Mouse (Mus musculus): ENCODE data around the gene Lck. TPM values are rescaled to one million over a fixed set of nuclear protein-coding genes. Genes with fewer than 3 reads are reported as not detected.
"Not testable (repeated sequence)": the region's sequence is repeated elsewhere in the genome, so short reads cannot be mapped to it uniquely, and the experiment has no call there.

Gene Lck
- polyA plus RNA-seq, 1 experiment from 2014 or later = 9.5 TPM

- H3K4me3 ChIP-seq = no peak overlapping the region
- no peaks in the 10 kb centered on the region for H3K9me3 ChIP-seq
- no peak overlapping the region for H3K27ac ChIP-seq
- no peaks in the 10 kb centered on the region for H3K4me1 ChIP-seq
- H3K4me2 ChIP-seq = no peak overlapping the region
- H3K36me3 ChIP-seq = no peaks in the 10 kb centered on the region
- WGBS = 85% methylated on average over 6 of the region's 6 CpGs
- ATAC-seq (ENCODE audit: insufficient number of reproducible peaks, insufficient read depth, low FRiP score, low TSS enrichment, low read depth) = no peak
- no peaks in the 10 kb centered on the region for H3K27me3 ChIP-seq
- H3K9ac ChIP-seq = no peak overlapping the region
Observed at GRCm38 (mm10) chr4:129565139-129565538, 8.3 kb downstream of the Lck start.

DNA sequence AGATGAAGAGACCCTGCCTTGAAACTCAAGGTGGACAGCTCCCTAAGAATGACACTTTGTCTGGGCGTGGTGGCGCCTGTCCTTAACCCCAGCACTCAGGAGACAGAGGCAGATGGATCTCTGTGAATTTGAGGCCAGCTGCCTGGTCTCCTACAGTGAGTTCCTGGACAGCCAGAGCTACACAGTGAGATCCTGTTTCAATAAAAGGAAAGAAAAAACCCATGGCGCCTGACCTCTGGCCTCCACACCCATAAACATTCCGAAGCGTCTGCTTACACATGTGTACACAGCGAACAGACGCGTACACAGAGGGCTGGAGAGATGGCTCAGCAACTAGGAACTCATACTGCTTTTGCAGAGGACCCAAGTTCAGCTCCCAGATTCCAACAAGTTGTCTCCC is 9.7 kb downstream of the Lck start:
- no peaks in the 10 kb centered on the region for H3K9me3 ChIP-seq
- WGBS = 36% methylated on average over 8 of the region's 8 CpGs
- H3K36me3 ChIP-seq = no peaks in the 10 kb centered on the region
- no peak overlapping the region for H3K4me3 ChIP-seq
- H3K9ac ChIP-seq = no peak overlapping the region
- H3K4me1 ChIP-seq = no peaks in the 10 kb centered on the region
- H3K4me2 ChIP-seq = no peak overlapping the region
- H3K27ac ChIP-seq = no peak overlapping the region
- no peaks in the 10 kb centered on the region for H3K27me3 ChIP-seq
- ATAC-seq (ENCODE audit: insufficient number of reproducible peaks, insufficient read depth, low FRiP score, low TSS enrichment, low read depth) = no peak

- WGBS = 86% methylated on average over 5 of the region's 5 CpGs
Observed at GRCm38 (mm10) chr4:129561184-129561583, 12.3 kb downstream of the Lck start.

GRCm38 (mm10) chr4:129558321-129558955 is 15.0 kb downstream of the Lck start:
- WGBS = 77% methylated on average over 12 of the region's 12 CpGs
- Histone ChIP-seq H3K4me2 (no peak overlapping the region), H3K9me3 (no peaks in the 10 kb centered on the region), H3K36me3 (no peaks in the 10 kb centered on the region), H3K27ac (no peak overlapping the region), H3K9ac (no peak overlapping the region), H3K4me3 (no peak overlapping the region), H3K27me3 (no peaks in the 10 kb centered on the region), H3K4me1 (peaks cover 17% of the 10 kb centered on the region)
- ATAC-seq (ENCODE audit: insufficient number of reproducible peaks, insufficient read depth, low FRiP score, low TSS enrichment, low read depth) = no peak

More at GRCm38 (mm10) chr4:129561184-129561583, 12.3 kb downstream of the Lck start:
- ATAC-seq (ENCODE audit: insufficient number of reproducible peaks, insufficient read depth, low FRiP score, low TSS enrichment, low read depth) = no peak
- peaks cover 6% of the 10 kb centered on the region; the same call in 1 of the 2 replicates for H3K4me1 ChIP-seq
- no peak overlapping the region for H3K4me2 ChIP-seq
- no peak overlapping the region for H3K27ac ChIP-seq
- H3K9me3 ChIP-seq = no peaks in the 10 kb centered on the region
- no peaks in the 10 kb centered on the region for H3K36me3 ChIP-seq
- H3K9ac ChIP-seq = no peak overlapping the region
- no peaks in the 10 kb centered on the region for H3K27me3 ChIP-seq
- no peak overlapping the region for H3K4me3 ChIP-seq

DNA sequence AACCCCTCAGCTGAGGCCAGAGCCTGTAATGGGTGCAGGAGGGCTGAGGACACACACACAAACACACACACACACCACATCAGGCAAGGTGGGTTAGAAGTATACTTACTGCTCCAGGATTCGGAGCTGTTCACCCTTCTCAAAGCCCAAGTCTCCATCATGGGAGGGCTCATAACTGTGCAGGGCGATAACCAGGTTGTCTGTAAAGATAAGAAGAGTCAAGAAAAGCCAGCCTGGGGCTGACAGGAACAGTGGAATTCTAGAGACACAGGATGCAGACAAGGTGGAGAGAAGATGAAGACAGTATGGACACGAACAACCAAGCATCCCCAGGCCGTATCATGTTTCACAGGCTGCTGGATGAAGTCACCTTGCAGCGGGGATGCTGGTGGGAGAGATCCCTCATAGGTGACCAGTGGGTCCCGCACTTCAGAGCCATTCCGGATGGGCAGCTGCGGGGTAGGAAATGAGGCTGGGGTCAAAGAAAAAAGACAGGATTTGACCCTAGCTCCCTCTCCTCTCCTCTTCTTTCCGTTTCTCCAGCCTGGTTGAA is 16.1 kb downstream of the Lck start:
- Histone ChIP-seq H3K4me3 (peak overlapping the region; percentile 55), H3K27ac (peak overlapping the region; percentile 78; the same call in 1 of the 2 replicates), H3K9ac (peak overlapping the region; percentile 75; the same call in 1 of the 2 replicates), H3K4me2 (peak overlapping the region; percentile 86), H3K36me3 (no peaks in the 10 kb centered on the region), H3K4me1 (peaks cover 17% of the 10 kb centered on the region), H3K27me3 (no peaks in the 10 kb centered on the region), H3K9me3 (no peaks in the 10 kb centered on the region)
- no peak for ATAC-seq (ENCODE audit: insufficient number of reproducible peaks, insufficient read depth, low FRiP score, low TSS enrichment, low read depth)
- 66% methylated on average over 9 of the region's 9 CpGs for WGBS

DNA sequence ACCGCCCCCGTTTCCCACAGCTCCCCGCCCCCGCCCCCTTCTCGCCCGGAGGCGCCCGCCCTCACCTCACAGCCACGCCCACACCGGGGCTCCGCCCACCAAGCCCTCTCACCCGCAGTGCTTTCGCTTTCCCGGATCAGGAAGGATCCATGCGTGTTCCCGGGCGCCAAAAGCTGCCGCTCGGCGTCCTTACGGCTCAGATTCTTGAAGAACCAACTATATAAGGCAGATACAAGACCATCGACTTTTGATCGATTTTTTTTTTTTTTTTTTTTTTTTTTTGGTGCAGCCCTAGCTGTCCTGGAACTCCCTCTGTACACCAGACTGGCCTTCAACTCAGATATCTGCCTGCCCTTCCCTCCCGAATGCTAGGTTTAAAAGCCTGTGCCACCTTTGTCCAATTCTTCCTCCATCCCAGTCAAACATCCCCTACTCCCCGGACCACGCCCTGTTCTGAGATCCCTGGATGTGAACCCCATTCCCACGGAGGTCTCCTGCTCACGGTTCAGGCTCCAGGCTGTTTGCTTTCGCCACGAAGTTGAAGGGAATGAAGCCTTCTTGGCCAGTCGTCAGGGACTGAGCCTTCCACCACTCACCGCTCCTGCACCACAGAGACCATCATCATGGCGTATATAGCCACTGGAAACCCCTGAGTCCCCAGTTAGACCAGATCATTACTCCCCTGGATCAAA is 16.8 kb downstream of the Lck start:
- WGBS = 8% methylated on average over 32 of the region's 33 CpGs
- H3K27ac ChIP-seq = peak overlapping the region; percentile 78
- H3K27me3 ChIP-seq = no peaks in the 10 kb centered on the region

DNA sequence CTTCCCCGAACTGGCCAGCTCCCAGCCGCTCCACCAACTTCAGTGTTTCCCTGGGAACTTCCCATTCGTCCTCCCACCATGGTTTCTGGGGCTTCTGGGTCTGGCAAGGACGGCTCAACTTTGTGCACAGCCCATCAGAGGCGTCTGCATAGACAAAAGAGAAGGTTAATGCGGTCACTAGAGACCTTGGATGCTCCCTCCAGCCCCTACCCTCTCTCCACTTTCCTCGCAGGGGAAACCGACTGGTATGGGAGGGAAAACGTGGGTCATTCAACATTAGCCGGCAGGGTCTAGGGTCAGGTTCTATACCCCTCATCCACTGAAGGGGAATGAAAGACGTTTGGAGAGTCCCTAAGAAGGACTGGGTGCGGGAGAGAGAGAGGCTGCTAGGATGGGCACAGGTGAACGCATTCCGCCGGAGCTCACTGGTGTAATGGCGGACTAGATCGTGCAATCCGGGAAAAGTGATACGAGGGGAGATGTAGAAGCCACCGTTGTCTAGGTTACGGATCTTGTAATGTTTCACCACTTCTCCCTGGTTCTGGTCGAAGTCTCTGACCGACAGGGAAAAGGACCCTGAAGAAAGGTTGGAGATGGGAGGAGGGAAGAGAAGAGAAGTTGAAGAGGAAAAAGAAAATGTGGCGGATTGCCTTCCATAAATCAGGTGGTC is 17.4 kb downstream of the Lck start:
- H3K36me3 ChIP-seq = no peaks in the 10 kb centered on the region
- peak overlapping the region; percentile 75 for H3K9ac ChIP-seq
- peaks cover 17% of the 10 kb centered on the region for H3K4me1 ChIP-seq
- WGBS = 1% methylated on average over 24 of the region's 24 CpGs
- ATAC-seq (ENCODE audit: insufficient number of reproducible peaks, insufficient read depth, low FRiP score, low TSS enrichment, low read depth) = peak; percentile 16; the same call in 1 of the 2 replicates
- H3K27ac ChIP-seq = peak overlapping the region; percentile 78
- peak overlapping the region; percentile 86 for H3K4me2 ChIP-seq
- H3K27me3 ChIP-seq = no peaks in the 10 kb centered on the region
- peak overlapping the region; percentile 55 for H3K4me3 ChIP-seq
- no peaks in the 10 kb centered on the region for H3K9me3 ChIP-seq

More for the DNA sequence above, 16.8 kb downstream of the Lck start:
- Histone ChIP-seq H3K4me1 (peaks cover 17% of the 10 kb centered on the region), H3K9ac (peak overlapping the region; percentile 75), H3K9me3 (no peaks in the 10 kb centered on the region), H3K36me3 (no peaks in the 10 kb centered on the region), H3K4me3 (peak overlapping the region; percentile 55), H3K4me2 (peak overlapping the region; percentile 86)
- ATAC-seq (ENCODE audit: insufficient number of reproducible peaks, insufficient read depth, low FRiP score, low TSS enrichment, low read depth) = peak; percentile 70; the same call in 1 of the 2 replicates

- Histone ChIP-seq H3K36me3 (no peaks in the 10 kb centered on the region), H3K4me3 (peak overlapping the region; percentile 55), H3K4me1 (peaks cover 17% of the 10 kb centered on the region), H3K9ac (peak overlapping the region; percentile 75), H3K27ac (0 out of 2 replicates have a peak overlapping the region, but pooled peaks have one; percentile 78), H3K27me3 (no peaks in the 10 kb centered on the region), H3K4me2 (peak overlapping the region; percentile 86), H3K9me3 (no peaks in the 10 kb centered on the region)
- ATAC-seq (ENCODE audit: insufficient number of reproducible peaks, insufficient read depth, low FRiP score, low TSS enrichment, low read depth) = 0 out of 2 replicates have a peak, but pooled peaks have one; percentile 8
- WGBS = 5% methylated on average over 16 of the region's 16 CpGs
Observed at GRCm38 (mm10) chr4:129555421-129555861, 18.0 kb downstream of the Lck start.

DNA sequence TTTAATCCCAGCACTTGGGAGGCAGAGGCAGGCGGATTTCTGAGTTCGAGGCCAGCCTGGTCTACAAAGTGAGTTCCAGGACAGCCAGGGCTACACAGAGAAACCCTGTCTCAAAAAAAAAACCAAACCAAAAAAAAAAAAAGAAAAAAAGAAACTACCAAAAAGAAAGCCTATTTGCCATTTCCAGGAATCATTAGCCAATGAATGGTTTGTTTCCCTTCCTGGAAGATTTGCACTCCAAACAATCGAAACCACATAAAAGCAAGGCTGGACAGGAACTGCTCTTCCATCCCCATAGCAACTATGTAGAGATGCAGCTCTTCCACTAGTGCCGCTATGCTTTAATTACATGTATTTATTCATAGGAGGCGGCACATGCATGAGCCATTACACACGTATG is 18.9 kb downstream of the Lck start:
- H3K9me3 ChIP-seq; H3K4me2 ChIP-seq; H3K9ac ChIP-seq; H3K27me3 ChIP-seq; H3K4me3 ChIP-seq; ATAC-seq (ENCODE audit: insufficient number of reproducible peaks, insufficient read depth, low FRiP score, low TSS enrichment, low read depth); H3K36me3 ChIP-seq; H3K27ac ChIP-seq: not testable (repeated sequence)
- 91% methylated on average over 6 of the region's 6 CpGs for WGBS
- peaks cover 20% of the 10 kb centered on the region for H3K4me1 ChIP-seq

DNA sequence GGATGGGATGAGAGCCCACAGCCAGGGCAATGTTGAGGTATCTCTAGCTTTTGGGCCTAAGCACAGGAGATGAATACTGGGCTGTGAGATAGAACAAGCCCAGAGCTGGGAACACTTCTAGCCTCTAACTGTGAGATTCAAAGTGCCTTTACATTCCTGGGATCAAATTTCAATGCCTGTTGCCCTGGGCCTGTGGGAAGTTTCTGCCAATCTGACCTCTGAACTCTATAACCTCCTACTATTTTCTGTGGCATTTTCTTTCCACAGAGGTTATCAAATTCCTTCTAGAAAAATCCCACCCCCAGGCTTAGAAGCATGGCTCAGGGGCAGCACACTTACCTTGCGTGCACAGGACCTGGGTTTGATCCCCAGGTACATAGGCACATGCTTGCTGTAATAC is 23.1 kb downstream of the Lck start:
- no peaks in the 10 kb centered on the region for H3K9me3 ChIP-seq
- WGBS = 45% methylated on average over 1 of the region's 1 CpGs
- H3K27me3 ChIP-seq = no peaks in the 10 kb centered on the region
- no peak for ATAC-seq (ENCODE audit: insufficient number of reproducible peaks, insufficient read depth, low FRiP score, low TSS enrichment, low read depth)
- H3K9ac ChIP-seq = no peak overlapping the region
- H3K4me3 ChIP-seq = no peak overlapping the region
- H3K4me2 ChIP-seq = no peak overlapping the region
- H3K27ac ChIP-seq = no peak overlapping the region
- H3K36me3 ChIP-seq = no peaks in the 10 kb centered on the region
- peaks cover 6% of the 10 kb centered on the region; the same call in 1 of the 2 replicates for H3K4me1 ChIP-seq

- H3K27me3 ChIP-seq = no peaks in the 10 kb centered on the region
- WGBS = 94% methylated on average over 2 of the region's 2 CpGs
- peaks cover 3% of the 10 kb centered on the region; the same call in 1 of the 2 replicates for H3K4me1 ChIP-seq
- no peak overlapping the region for H3K9ac ChIP-seq
- H3K27ac ChIP-seq = no peak overlapping the region
- H3K36me3 ChIP-seq = no peaks in the 10 kb centered on the region
- H3K4me3 ChIP-seq = no peak overlapping the region
- no peaks in the 10 kb centered on the region for H3K9me3 ChIP-seq
- H3K4me2 ChIP-seq = no peak overlapping the region
- ATAC-seq (ENCODE audit: insufficient number of reproducible peaks, insufficient read depth, low FRiP score, low TSS enrichment, low read depth) = no peak
Observed at GRCm38 (mm10) chr4:129549306-129549705, 24.1 kb downstream of the Lck start.

All from embryonic facial prominence, embryonic 13.5 days (tissue).